Mouse (Mus musculus) MEL (cell line): Measurements from ENCODE around the gene Zscan2. TPM values are rescaled to one million over a fixed set of nuclear protein-coding genes. Genes with fewer than 3 reads are reported as not detected.

Source experiments
- DNase-seq: peaks from one replicate; pipeline ENCODE4 v3.0.0; 2011; ENCODE audit warnings: low read depth, low spot score
- H3K27ac ChIP-seq: 2 replicates; pipeline ENCODE4 v1.5.1; 2012; ENCODE audit warnings: low read depth, mild to moderate bottlenecking, control low read depth, low read length, moderate library complexity; ENCODE audit not compliant: control insufficient read depth
- H3K27me3 ChIP-seq, 2 experiments: fragments of 150-350 bp in 1 of 2; sonication (generic) in 1 of 2; 2 replicates each; pipeline ENCODE4 v1.6.1; 2012; ENCODE audit warnings: low read length in 2 of 2, mild to moderate bottlenecking in 2 of 2, improper control_type of control experiment in 1 of 2, moderate library complexity in 1 of 2; ENCODE audit not compliant: insufficient read depth in 2 of 2, control insufficient read depth in 1 of 2
- H3K36me3 ChIP-seq, 2 experiments: 2 replicates each; pipeline ENCODE4 v1.6.1; 2012 to 2014; ENCODE audit warnings: low read length in 2 of 2, improper control_type of control experiment in 1 of 2, inconsistent platforms in 1 of 2, mild to moderate bottlenecking in 1 of 2; ENCODE audit not compliant: insufficient read depth in 2 of 2, control insufficient read depth in 1 of 2
- H3K4me1 ChIP-seq, 2 experiments: fragments of 150-350 bp in 1 of 2; sonication (generic) in 1 of 2; 2 replicates each; pipeline ENCODE4 v1.6.1; 2012; ENCODE audit warnings: low read length in 2 of 2, improper control_type of control experiment in 1 of 2, mild to moderate bottlenecking in 1 of 2; ENCODE audit not compliant: insufficient read depth in 2 of 2, control insufficient read depth in 1 of 2
- H3K4me3 ChIP-seq, 2 experiments: fragments of 150-350 bp in 1 of 2; sonication (generic) in 1 of 2; 2 replicates each; pipeline ENCODE4 v1.5.1; 2012; ENCODE audit warnings: low read depth in 2 of 2, low read length in 2 of 2, mild to moderate bottlenecking in 2 of 2, moderate library complexity in 2 of 2, control low read depth in 1 of 2, improper control_type of control experiment in 1 of 2; ENCODE audit not compliant: control insufficient read depth in 1 of 2, insufficient read depth in 1 of 2
- H3K79me2 ChIP-seq: 2 replicates; pipeline ENCODE4 v1.6.1; 2012; ENCODE audit warnings: mild to moderate bottlenecking, low read length, moderate library complexity; ENCODE audit not compliant: control insufficient read depth, poor library complexity, insufficient read depth
- H3K9ac ChIP-seq: 2 replicates; pipeline ENCODE4 v1.6.1; 2012; ENCODE audit warnings: low read depth, mild to moderate bottlenecking, control low read depth, low read length, moderate library complexity; ENCODE audit not compliant: control insufficient read depth, poor library complexity, severe bottlenecking
- H3K9me3 ChIP-seq: fragments of 150-350 bp; sonication (generic); replicated peaks from 2 replicates; pipeline ENCODE4 v1.6.1; 2012; ENCODE audit warnings: mild to moderate bottlenecking, low read length, improper control_type of control experiment, moderate library complexity; ENCODE audit not compliant: insufficient read depth
- HCFC1 ChIP-seq: IDR thresholded peaks from 2 replicates; pipeline ENCODE4 v1.6.1; 2012; ENCODE audit warnings: low read depth, mild to moderate bottlenecking, inconsistent platforms, low read length, improper control_type of control experiment, moderate library complexity
- JUND ChIP-seq: IDR thresholded peaks from 2 replicates; pipeline ENCODE4 v1.6.1; 2011; ENCODE audit warnings: low read depth, mild to moderate bottlenecking, improper control_type of control experiment, low read length
- MAX ChIP-seq: IDR thresholded peaks from 2 replicates; pipeline ENCODE4 v1.6.1; 2011; ENCODE audit warnings: low read length, improper control_type of control experiment
- MAZ ChIP-seq: IDR thresholded peaks from 2 replicates; pipeline ENCODE4 v1.6.1; 2012; ENCODE audit warnings: low read depth, mild to moderate bottlenecking, inconsistent platforms, low read length, improper control_type of control experiment
- MEF2A ChIP-seq: IDR thresholded peaks from 2 replicates; pipeline ENCODE4 v1.6.1; 2014; ENCODE audit warnings: low read depth, mild to moderate bottlenecking, inconsistent platforms, low read length, improper control_type of control experiment; ENCODE audit not compliant: poor library complexity, insufficient replicate concordance, severe bottlenecking; ENCODE audit errors: extremely low read depth
- MXI1 ChIP-seq: IDR thresholded peaks from 2 replicates; pipeline ENCODE4 v1.6.1; 2011; ENCODE audit warnings: mild to moderate bottlenecking, low read depth, low read length, improper control_type of control experiment
- MYC ChIP-seq: IDR thresholded peaks from 2 replicates; pipeline ENCODE4 v1.6.1; 2011; ENCODE audit warnings: low read depth, mild to moderate bottlenecking, low read length, improper control_type of control experiment, moderate library complexity
- NELFE ChIP-seq: IDR thresholded peaks from 2 replicates; pipeline ENCODE4 v1.6.1; 2011; ENCODE audit warnings: low read depth, low read length, improper control_type of control experiment
- POLR2AphosphoS2 ChIP-seq: IDR thresholded peaks from 2 replicates; pipeline ENCODE4 v1.6.1; 2011; ENCODE audit warnings: low read length, improper control_type of control experiment
- POLR2AphosphoS5 ChIP-seq: IDR thresholded peaks from 2 replicates; pipeline ENCODE4 v1.6.1; 2012; ENCODE audit warnings: low read depth, borderline replicate concordance, mild to moderate bottlenecking, inconsistent platforms, low read length, moderate library complexity, mixed read lengths
- SIN3A ChIP-seq: IDR thresholded peaks from 2 replicates; pipeline ENCODE4 v1.6.1; 2012; ENCODE audit warnings: low read length, improper control_type of control experiment, inconsistent platforms
- TBP ChIP-seq: IDR thresholded peaks from 2 replicates; pipeline ENCODE4 v1.8.0; 2011; ENCODE audit warnings: low read depth, low read length, improper control_type of control experiment
- UBTF ChIP-seq: IDR thresholded peaks from 2 replicates; pipeline ENCODE4 v1.6.1; 2012; ENCODE audit warnings: low read depth, mild to moderate bottlenecking, inconsistent platforms, low read length, improper control_type of control experiment, moderate library complexity, borderline replicate concordance; ENCODE audit not compliant: insufficient read depth
- USF2 ChIP-seq, 2 experiments: IDR thresholded peaks; 2 replicates each; pipeline ENCODE4 v1.6.1; 2011 to 2012; ENCODE audit warnings: improper control_type of control experiment in 2 of 2, low read length in 2 of 2, borderline replicate concordance in 1 of 2, inconsistent platforms in 1 of 2, low read depth in 1 of 2, mild to moderate bottlenecking in 1 of 2; ENCODE audit not compliant: insufficient read depth in 1 of 2
- ZKSCAN1 ChIP-seq: IDR thresholded peaks from 2 replicates; pipeline ENCODE4 v1.6.1; 2012; ENCODE audit warnings: low read depth, mild to moderate bottlenecking, inconsistent platforms, low read length, improper control_type of control experiment, moderate library complexity
- polyA plus RNA-seq, 2 experiments: library from polyadenylated mRNA; stranded (reverse) in 1 of 2; unstranded in 1 of 2; fragments of >175 nt in 1 of 2; fragments of >200 nt in 1 of 2; gene quantifications; 2 replicates each; pipeline versions ENCODE4 v1.2.1 to v1.2.4; 2012; ENCODE audit warnings: low replicate concordance in 2 of 2, low read depth in 1 of 2; ENCODE audit not compliant: insufficient read length in 2 of 2, insufficient read depth in 1 of 2, missing spikeins in 1 of 2
- total RNA-seq: library from RNA; depleted of rRNA; stranded (reverse); fragments of 300-350 nt; gene quantifications from 2 replicates; pipeline ENCODE4 v1.2.3, GENCODE M21; 2012

Zscan2 gene
- total and polyA plus RNA-seq, 3 experiments: 1.2 to 2.4 TPM; not detected in 1

GRCm38 (mm10) chr7:80894815-80895519 lies 34.2 kb downstream of the Zscan2 start:
- TF ChIP-seq SIN3A (no peak), USF2 (IDR thresholded peaks at IDR 0.05; ENCODE audit: borderline replicate concordance in 1 of 2, insufficient read depth in 1 of 2, low read depth in 1 of 2, low read length in 2 of 2) (no peak), UBTF (no peak), MAX (no peak), HCFC1 (no peak), TBP (no peak), MEF2A (no peak), JUND (no peak)
- no peaks in the 10 kb centered on the region for H3K27me3 ChIP-seq
- no peak overlapping the region for H3K9ac ChIP-seq
- H3K4me1 ChIP-seq: 0 out of 4 replicates have a peak, but pooled peaks cover 0 to 5% of the 10 kb centered on the region in 2 experiments
- H3K79me2 ChIP-seq: peaks cover 7% of the 10 kb centered on the region
- no peak overlapping the region for H3K4me3 ChIP-seq
- H3K9me3 ChIP-seq: no peaks in the 10 kb centered on the region
- peaks cover 6 to 12% of the 10 kb centered on the region in 2 experiments for H3K36me3 ChIP-seq
- no peak overlapping the region for H3K27ac ChIP-seq
- no peak for DNase-seq

- H3K9ac ChIP-seq: no peak overlapping the region
- H3K9me3 ChIP-seq: no peaks in the 10 kb centered on the region
- DNase-seq: no peak
- no peak overlapping the region for H3K4me3 ChIP-seq
- H3K27me3 ChIP-seq: no peaks in the 10 kb centered on the region
- peaks cover 9 to 12% of the 10 kb centered on the region in 2 experiments; a peak in 3 of 4 replicates for H3K36me3 ChIP-seq
- H3K27ac ChIP-seq: no peak overlapping the region
- H3K79me2 ChIP-seq: peaks cover 16% of the 10 kb centered on the region
- H3K4me1 ChIP-seq: 0 out of 4 replicates have a peak, but pooled peaks cover 0 to 9% of the 10 kb centered on the region in 2 experiments
- no peak for TF ChIP-seq MAX
- no peak for TF ChIP-seq POLR2AphosphoS5
- no peak for TF ChIP-seq POLR2AphosphoS2
- no peak for TF ChIP-seq MYC
- TF ChIP-seq JUND: no peak
- TF ChIP-seq NELFE: no peak
- TF ChIP-seq MXI1: no peak
- TF ChIP-seq MAZ: no peak
- TF ChIP-seq ZKSCAN1: no peak
Observed at GRCm38 (mm10) chr7:80897134-80897533, 36.4 kb downstream of the Zscan2 start.
